Mouse (Mus musculus) cerebellum, adult 2 months (tissue): ENCODE results near the gene Foxp1. TPM values are rescaled to one million over a fixed set of nuclear protein-coding genes. Genes with fewer than 3 reads are reported as not detected.

ENCODE experiments used
- DNase-seq, 2 experiments: peaks; one replicate each; pipeline ENCODE4 v3.0.0; 2021
- H3K27ac ChIP-seq: fragments of 200-500 bp; 2 replicates; pipeline ENCODE4 v1.5.1; 2012; ENCODE audit warnings: low read length, control low read depth, inconsistent platforms; ENCODE audit not compliant: insufficient read depth
- H3K27me3 ChIP-seq: fragments of 200-500 bp; 2 replicates; pipeline ENCODE4 v1.6.1; 2012; ENCODE audit warnings: inconsistent platforms, mild to moderate bottlenecking, low read length, moderate library complexity; ENCODE audit not compliant: control insufficient read depth, insufficient read depth
- H3K4me1 ChIP-seq: fragments of 200-500 bp; 2 replicates; pipeline ENCODE4 v1.6.1; 2011; ENCODE audit warnings: low read length; ENCODE audit not compliant: control insufficient read depth, insufficient read depth
- H3K4me3 ChIP-seq: fragments of 200-500 bp; replicated peaks from 2 replicates; pipeline ENCODE3; 2011; ENCODE audit warnings: mild to moderate bottlenecking, low read depth, low read length, control low read depth; ENCODE audit not compliant: insufficient read depth
- CTCF ChIP-seq: fragments of 200-500 bp; IDR thresholded peaks from 2 replicates; pipeline ENCODE4 v1.5.1; 2011; ENCODE audit warnings: low read depth, mild to moderate bottlenecking, control low read depth, low read length, moderate library complexity, borderline replicate concordance; ENCODE audit not compliant: insufficient read depth
- POLR2A ChIP-seq: fragments of 200-500 bp; IDR thresholded peaks from 2 replicates; pipeline ENCODE4 v1.6.1; 2011; ENCODE audit warnings: low read length, control low read depth, borderline replicate concordance; ENCODE audit not compliant: insufficient read depth
- WGBS: fragments of 180-500 bp; shearing (Covaris S2); methylation state at CpG from one replicate; pipeline ENCODE4 v1.1.7; 2018; 5-methylcytosine and 5-hydroxymethylcytosine counted together
- polyA plus RNA-seq: library from polyadenylated mRNA; depleted of rRNA; stranded (reverse); fragments of >200 nt; gene quantifications from 2 replicates; pipeline ENCODE4 v1.2.3, GENCODE M21; 2012

Gene Foxp1
- polyA plus RNA-seq, 1 experiment = 21.0 TPM

GRCm38 (mm10) chr6:99314746-99315145 is 207.8 kb downstream of the Foxp1 start:
- Histone ChIP-seq H3K27me3 (no peaks in the 10 kb centered on the region), H3K4me3 (no peak overlapping the region), H3K27ac (no peak overlapping the region), H3K4me1 (peaks cover 2% of the 10 kb centered on the region; the same call in 1 of the 2 replicates)
- 66% methylated on average over 3 of the region's 3 CpGs for WGBS
- DNase-seq = no peak
- no peak for TF ChIP-seq POLR2A
- no peak for TF ChIP-seq CTCF

- no peak for TF ChIP-seq POLR2A
- TF ChIP-seq CTCF = no peak
- Histone ChIP-seq H3K27me3 (no peaks in the 10 kb centered on the region), H3K4me1 (no peaks in the 10 kb centered on the region), H3K27ac (no peak overlapping the region), H3K4me3 (no peak overlapping the region)
- DNase-seq = no peak
- 69% methylated on average over 12 of the region's 12 CpGs for WGBS
Measured at GRCm38 (mm10) chr6:99310529-99310928, 212.0 kb downstream of the Foxp1 start.

- no peak overlapping the region for H3K27ac ChIP-seq
- no peaks in the 10 kb centered on the region for H3K27me3 ChIP-seq
- no peak overlapping the region for H3K4me3 ChIP-seq
- TF ChIP-seq CTCF (no peak), POLR2A (no peak)
- no peak for DNase-seq
- H3K4me1 ChIP-seq = no peaks in the 10 kb centered on the region
- 50% methylated on average over 3 of the region's 3 CpGs for WGBS
Measured at GRCm38 (mm10) chr6:99310171-99310500, 212.4 kb downstream of the Foxp1 start.

GRCm38 (mm10) chr6:99309466-99310170 is 212.9 kb downstream of the Foxp1 start:
- 79% methylated on average over 14 of the region's 14 CpGs for WGBS
- no peak for DNase-seq

GRCm38 (mm10) chr6:99305751-99306150 is 216.8 kb downstream of the Foxp1 start:
- WGBS = 90% methylated on average over 3 of the region's 3 CpGs
- no peak overlapping the region for H3K4me3 ChIP-seq
- no peak for DNase-seq

More at GRCm38 (mm10) chr6:99309466-99310170, 212.9 kb downstream of the Foxp1 start:
- Histone ChIP-seq H3K4me3 (no peak overlapping the region), H3K27me3 (no peaks in the 10 kb centered on the region), H3K4me1 (no peaks in the 10 kb centered on the region), H3K27ac (no peak overlapping the region)
- TF ChIP-seq POLR2A = no peak
- no peak for TF ChIP-seq CTCF

GRCm38 (mm10) chr6:99305236-99305635 is 217.3 kb downstream of the Foxp1 start:
- no peak for TF ChIP-seq POLR2A
- no peak for TF ChIP-seq CTCF
- no peak for DNase-seq
- Histone ChIP-seq H3K27ac (no peak overlapping the region), H3K4me3 (no peak overlapping the region), H3K27me3 (no peaks in the 10 kb centered on the region), H3K4me1 (no peaks in the 10 kb centered on the region)
- 96% methylated on average over 3 of the region's 3 CpGs for WGBS

More at GRCm38 (mm10) chr6:99305751-99306150, 216.8 kb downstream of the Foxp1 start:
- Histone ChIP-seq H3K27ac (no peak overlapping the region), H3K27me3 (no peaks in the 10 kb centered on the region), H3K4me1 (no peaks in the 10 kb centered on the region)
- no peak for TF ChIP-seq POLR2A

- no peak for TF ChIP-seq CTCF
- TF ChIP-seq POLR2A = no peak
- H3K27ac ChIP-seq = no peak overlapping the region
- H3K27me3 ChIP-seq = no peaks in the 10 kb centered on the region
- no peaks in the 10 kb centered on the region for H3K4me1 ChIP-seq
- DNase-seq = no peak
- 93% methylated on average over 6 of the region's 6 CpGs for WGBS
- H3K4me3 ChIP-seq = no peak overlapping the region
Measured at GRCm38 (mm10) chr6:99302662-99303435, 219.7 kb downstream of the Foxp1 start.

- H3K4me3 ChIP-seq = no peak overlapping the region
- no peaks in the 10 kb centered on the region for H3K4me1 ChIP-seq
- no peak overlapping the region for H3K27ac ChIP-seq
- WGBS = 81% methylated on average over 8 of the region's 8 CpGs
- DNase-seq = no peak
- TF ChIP-seq POLR2A (no peak), CTCF (no peak)
- no peaks in the 10 kb centered on the region for H3K27me3 ChIP-seq
Measured at GRCm38 (mm10) chr6:99301923-99302322, 220.6 kb downstream of the Foxp1 start.
